Mouse (Mus musculus) C2C12 (cell line): ENCODE measurements around the gene Naa50.

Source experiments
- CTCF ChIP-seq: IDR thresholded peaks from one replicate; pipeline ENCODE4 v1.5.1; 2011; ENCODE audit not compliant: control insufficient read depth, insufficient read depth, insufficient read length
- MAX ChIP-seq: IDR thresholded peaks from one replicate; pipeline ENCODE4 v1.6.1; 2011; ENCODE audit warnings: mild to moderate bottlenecking, control low read depth
- MYOD1 ChIP-seq: IDR thresholded peaks from one replicate; pipeline ENCODE4 v1.6.1; 2011; ENCODE audit warnings: low read depth; ENCODE audit not compliant: control insufficient read depth, insufficient read length

DNA sequence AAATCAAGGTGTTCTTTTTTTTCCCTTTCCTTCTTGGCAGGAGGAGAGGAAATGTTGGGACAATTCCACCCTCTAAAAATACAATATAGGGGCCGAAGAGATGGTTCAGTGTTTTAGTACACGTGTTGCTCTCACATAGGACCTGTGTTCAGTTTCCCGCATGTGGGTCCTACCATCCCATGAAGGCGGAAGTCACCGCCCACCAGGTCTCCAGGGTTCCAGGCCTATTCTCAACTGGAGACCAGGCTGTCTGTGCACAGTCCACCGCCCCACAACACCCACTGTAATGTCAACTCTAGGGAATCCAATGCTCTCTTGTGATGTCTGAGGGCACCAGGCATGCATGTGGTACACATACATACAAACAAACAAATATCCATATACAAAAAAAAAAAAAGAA lies 17.5 kb upstream of the Naa50 start:
- no peak for TF ChIP-seq CTCF
- TF ChIP-seq MAX, result no peak
- TF ChIP-seq MYOD1, result no peak
